Mouse (Mus musculus) frontal cortex, postnatal 14 days (tissue): ENCODE measurements around the gene Ssbp2.
A peak's percentile ranks its signal among the peaks of the same experiment; 100 is the strongest.

Experiments used
- DNase-seq, 2 experiments: peaks; one replicate each; pipeline ENCODE4 v3.0.0; 2022; ENCODE audit warnings: low spot score in 2 of 2

The Ssbp2 gene

GRCm38 (mm10) chr13:91459896-91460620, at the start of gene Ssbp2:
Gene Ssbp2 (plus strand): TSS chr13:91460283.
- DNase-seq: peak in 1 of 2 experiments; percentile 23

- DNase-seq: no peak
Measured at GRCm38 (mm10) chr13:91413752-91414503, 46.2 kb upstream of the Ssbp2 start.

- no peak for DNase-seq
Measured at GRCm38 (mm10) chr13:91415896-91416295, 44.2 kb upstream of the Ssbp2 start.

- DNase-seq: no peak
Measured at GRCm38 (mm10) chr13:91416698-91417097, 43.4 kb upstream of the Ssbp2 start.

GRCm38 (mm10) chr13:91421387-91421949, 38.6 kb upstream of the Ssbp2 start:
- peak in 1 of 2 experiments; percentile 42 for DNase-seq

- no peak for DNase-seq
Measured at GRCm38 (mm10) chr13:91430867-91431266, 29.2 kb upstream of the Ssbp2 start.

GRCm38 (mm10) chr13:91431392-91432355, 28.4 kb upstream of the Ssbp2 start:
- no peak for DNase-seq

GRCm38 (mm10) chr13:91433021-91433420, 27.1 kb upstream of the Ssbp2 start:
- DNase-seq: peak; percentile 13 to 27

GRCm38 (mm10) chr13:91437931-91438330, 22.2 kb upstream of the Ssbp2 start:
- no peak for DNase-seq

GRCm38 (mm10) chr13:91441476-91441875, 18.6 kb upstream of the Ssbp2 start:
- no peak for DNase-seq

GRCm38 (mm10) chr13:91446728-91447127, 13.4 kb upstream of the Ssbp2 start:
- no peak for DNase-seq

- DNase-seq: no peak
Measured at GRCm38 (mm10) chr13:91448936-91449335, 11.1 kb upstream of the Ssbp2 start.

GRCm38 (mm10) chr13:91451405-91452166, 8.5 kb upstream of the Ssbp2 start:
- DNase-seq: no peak

- DNase-seq: no peak
Measured at GRCm38 (mm10) chr13:91452269-91452668, 7.8 kb upstream of the Ssbp2 start.

GRCm38 (mm10) chr13:91453236-91453635, 6.8 kb upstream of the Ssbp2 start:
- no peak for DNase-seq

GRCm38 (mm10) chr13:91456041-91456440, 4.0 kb upstream of the Ssbp2 start:
- DNase-seq: no peak

GRCm38 (mm10) chr13:91456735-91457134, 3.3 kb upstream of the Ssbp2 start:
- no peak for DNase-seq

GRCm38 (mm10) chr13:91457974-91458373, 2.1 kb upstream of the Ssbp2 start:
- no peak for DNase-seq

GRCm38 (mm10) chr13:91459489-91459888, 594 bp upstream of the Ssbp2 start:
- no peak for DNase-seq

- DNase-seq: peak; percentile 97 to 99
Measured at GRCm38 (mm10) chr13:91460621-91461284, 670 bp downstream of the Ssbp2 start.
